Mouse (Mus musculus): Measurements from ENCODE around the gene Prmt8.

Gene Prmt8

DNA sequence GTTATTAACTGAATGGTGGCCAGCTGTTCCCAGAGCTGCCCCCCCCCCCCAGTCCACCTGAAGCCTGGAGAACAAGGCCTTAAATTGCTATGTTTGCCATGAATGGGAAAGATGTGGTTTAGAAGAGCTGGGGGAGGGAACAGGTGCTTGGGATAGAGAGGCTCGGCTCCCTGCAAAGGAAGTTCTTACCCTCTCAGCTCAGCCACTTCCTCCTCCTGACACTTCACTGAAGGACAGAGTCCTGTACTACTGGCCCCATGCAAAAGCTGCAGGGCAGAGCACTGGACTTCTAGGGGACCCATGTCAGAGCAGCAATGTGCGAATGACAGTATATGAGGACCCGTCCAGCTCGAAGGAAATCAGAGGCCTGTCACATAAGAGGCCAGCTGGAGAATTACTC lies 109.3 kb downstream of the Prmt8 start:
- no peak for DNase-seq

DNA sequence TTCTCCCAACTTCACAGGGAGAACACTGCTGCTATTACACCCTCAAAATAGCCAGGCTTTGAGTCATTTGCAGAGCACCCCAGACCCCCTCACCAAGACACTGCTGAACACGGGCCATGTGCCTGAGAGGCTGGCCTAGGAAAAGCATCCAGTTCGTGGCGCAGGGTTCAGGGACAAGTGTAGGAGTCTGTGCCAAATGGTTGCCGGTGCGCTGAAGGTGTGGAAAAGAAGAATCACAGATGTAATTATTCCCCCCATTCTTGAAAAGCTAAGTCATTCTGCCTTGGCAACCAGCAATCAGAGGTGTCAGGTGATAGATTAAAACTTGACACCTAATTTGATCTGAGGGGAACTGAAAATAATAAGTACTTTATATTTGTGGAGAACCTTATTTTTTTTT lies 109.8 kb downstream of the Prmt8 start:
- no peak for DNase-seq

DNA sequence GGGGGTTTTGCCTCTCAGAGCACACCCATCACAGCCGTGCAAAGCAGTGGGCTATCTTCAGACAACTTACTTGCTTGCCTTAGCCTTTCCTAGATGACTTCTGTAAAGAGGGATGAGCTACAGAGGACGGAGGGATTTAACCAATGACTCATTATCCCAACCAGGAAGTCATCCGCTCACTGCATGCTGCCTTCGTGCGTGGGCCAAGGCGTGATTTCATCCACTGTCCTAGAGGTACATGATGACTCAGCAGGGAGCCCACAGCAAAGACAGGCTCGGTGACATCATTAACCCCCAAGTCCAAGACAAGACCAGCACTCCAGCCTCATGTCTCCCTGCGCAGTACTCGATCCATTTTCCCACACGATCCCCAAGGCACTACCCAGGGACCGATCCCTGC lies 112.1 kb downstream of the Prmt8 start:
- DNase-seq: no peak

DNA sequence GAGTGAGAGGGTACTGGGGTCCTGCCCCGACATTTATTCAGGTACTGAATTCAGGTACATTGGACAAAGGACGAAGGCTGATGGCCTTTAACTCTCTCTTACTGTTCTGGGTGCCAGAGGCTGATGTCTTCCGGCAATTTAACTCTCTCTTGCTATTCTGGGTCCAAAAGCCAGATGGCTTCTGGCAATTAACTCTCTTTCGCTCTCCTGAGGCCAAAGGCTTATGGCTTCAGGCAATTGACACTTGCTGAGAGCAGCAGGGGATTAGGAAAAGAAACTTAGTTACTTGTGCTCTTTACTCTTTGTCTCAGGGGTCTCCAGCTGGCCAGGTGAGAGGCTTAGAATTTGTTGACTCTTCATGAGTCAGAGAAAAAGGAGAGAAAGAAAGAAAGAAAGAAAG lies 113.3 kb downstream of the Prmt8 start:
- DNase-seq: no peak

DNA sequence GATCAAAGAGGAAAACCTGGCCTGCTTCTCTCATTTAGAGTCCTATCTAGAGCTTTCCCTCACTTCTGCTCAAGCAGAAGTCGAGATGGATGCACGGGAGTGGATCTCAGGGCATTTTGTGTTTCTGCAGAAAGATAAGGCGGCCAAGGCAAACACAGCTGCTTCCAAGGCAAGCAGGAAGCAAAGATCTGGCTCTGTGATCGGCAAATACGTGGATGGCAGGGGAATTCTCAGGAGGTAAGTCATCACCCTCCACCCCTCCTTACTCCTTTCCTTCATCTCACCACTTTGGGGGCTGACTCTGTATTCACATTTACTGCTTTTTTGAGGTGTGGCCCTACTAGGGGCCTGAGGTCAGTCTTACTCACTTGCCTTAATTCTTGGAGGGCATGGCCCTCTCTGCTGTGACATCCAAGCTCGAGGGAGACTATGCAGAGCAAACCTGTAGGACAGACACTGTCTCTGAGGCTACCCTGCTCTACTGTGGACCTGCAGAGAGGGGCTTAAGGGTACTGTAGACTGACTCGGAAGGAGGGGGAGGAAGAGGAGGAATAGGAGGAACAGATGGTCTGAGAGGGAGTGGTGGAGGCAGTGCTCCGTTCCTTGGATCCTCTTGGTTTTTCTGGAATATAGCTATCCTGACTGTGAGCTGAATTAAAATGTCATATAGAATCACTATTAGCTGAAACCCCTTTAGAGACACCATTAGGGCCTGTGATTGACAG lies 128.0 kb downstream of the Prmt8 start:
- no peak for DNase-seq
